Mouse (Mus musculus) gastrocnemius, postnatal 10 days (tissue): ENCODE results near the gene Rnd1. TPM values are rescaled to one million over a fixed set of nuclear protein-coding genes. Genes with fewer than 3 reads are reported as not detected.

Experiments used
- DNase-seq: peaks from one replicate; pipeline ENCODE4 v3.0.0; 2021; ENCODE audit warnings: mixed read lengths
- total RNA-seq, 2 experiments: library from RNA; stranded (reverse); gene quantifications; 2 replicates each; pipeline ENCODE4 v1.2.3; 2021

Gene Rnd1
- total RNA-seq, 2 experiments from 2014 or later: 0.49 to 1.9 TPM

DNA sequence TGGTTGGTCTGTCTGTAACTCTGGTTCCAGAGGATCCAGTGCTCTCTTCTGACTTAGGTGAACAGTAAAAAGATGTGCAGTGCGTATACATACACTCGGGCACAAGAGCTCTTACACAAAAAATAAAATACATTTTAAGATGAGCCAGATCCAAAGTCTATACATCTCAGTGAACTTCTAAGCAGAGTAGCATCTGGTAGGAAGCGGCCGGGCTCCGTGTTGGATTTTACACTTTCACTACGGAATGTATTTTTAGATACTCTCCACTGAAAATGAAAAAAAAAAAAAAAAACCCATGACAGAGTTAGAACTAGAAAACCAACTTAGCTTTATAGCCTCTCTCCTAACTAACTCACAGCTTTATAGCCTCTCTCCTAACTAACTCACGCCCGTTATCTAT is 3.4 kb upstream of the Rnd1 start:
- no peak for DNase-seq

- DNase-seq: no peak
Observed at GRCm38 (mm10) chr15:98677977-98678376, 716 bp upstream of the Rnd1 start.

DNA sequence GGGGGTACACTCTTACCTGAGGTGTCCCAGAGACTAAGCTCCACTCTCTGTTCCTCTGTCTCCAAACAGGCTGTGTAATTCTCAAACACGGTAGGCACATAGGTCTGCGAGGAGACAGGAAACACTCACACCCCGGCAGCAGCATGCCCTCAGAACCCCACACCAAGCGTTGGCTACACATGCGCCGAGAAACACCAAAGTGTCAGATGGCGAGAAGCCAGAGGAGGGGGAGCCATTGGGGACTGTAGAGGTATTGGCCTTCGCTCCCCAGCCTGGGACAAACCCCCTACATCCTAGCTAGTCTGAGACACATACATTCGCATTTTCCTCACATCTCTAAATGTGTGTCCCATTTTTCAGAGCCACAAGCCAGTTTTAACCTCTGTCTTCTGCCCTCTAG is 790 bp downstream of the Rnd1 start:
- DNase-seq: no peak

GRCm38 (mm10) chr15:98675634-98676250 is 1.5 kb downstream of the Rnd1 start:
- no peak for DNase-seq

GRCm38 (mm10) chr15:98674994-98675545 is 2.2 kb downstream of the Rnd1 start:
- DNase-seq: no peak

DNA sequence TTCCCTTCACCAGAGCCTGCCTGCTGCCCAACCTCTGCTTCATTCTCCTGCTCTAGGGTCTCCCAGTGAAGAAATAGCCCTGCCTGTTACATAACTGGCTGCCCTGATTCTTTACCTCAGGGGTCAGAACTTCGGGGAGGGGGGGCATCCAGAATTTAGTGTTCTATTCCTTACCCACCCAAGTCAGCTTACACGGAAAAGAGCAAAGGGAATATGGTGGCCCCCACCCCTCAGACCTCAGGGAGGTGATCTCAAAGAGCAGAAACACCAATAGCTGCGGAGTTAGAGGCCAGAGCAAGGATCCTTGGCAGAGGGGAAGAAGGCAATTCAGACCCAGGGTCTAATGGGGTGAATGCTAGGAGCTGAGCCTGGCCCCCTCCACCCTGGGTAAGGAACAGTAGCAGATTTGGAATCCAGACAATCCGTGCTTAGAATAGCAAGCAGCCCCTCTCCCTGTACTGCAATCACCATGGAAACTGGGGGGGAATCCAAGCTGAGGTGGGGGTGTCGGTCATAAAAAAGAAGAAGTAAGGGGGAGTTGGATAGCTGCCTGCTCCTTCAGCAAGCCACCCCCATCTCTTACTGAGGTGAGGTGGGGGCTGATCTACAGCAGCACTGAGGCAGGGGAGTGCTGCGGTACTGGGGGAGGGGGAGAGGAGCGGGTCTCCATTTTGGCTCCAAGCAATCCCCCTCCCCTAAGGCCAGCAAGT is 2.8 kb downstream of the Rnd1 start:
- no peak for DNase-seq

DNA sequence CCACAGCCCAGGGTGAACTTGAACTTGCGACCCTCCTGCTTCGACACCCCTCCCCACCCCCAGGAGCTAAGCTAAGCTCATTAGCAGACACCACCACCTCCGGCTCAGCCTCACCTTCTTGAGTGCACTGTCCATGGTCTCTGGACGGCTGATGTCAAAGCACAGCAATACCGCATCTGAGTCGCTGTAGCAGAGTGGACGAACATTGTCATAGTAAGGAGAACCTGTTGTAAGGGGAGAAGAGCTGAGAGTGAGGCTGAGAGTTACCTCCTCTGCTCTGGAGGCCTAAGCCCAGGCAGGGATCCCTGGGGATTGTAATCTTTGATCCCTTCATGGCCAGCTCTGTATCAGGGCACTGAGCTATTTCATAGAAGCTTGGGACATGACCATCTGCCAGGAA is 3.5 kb downstream of the Rnd1 start:
- DNase-seq: no peak

DNA sequence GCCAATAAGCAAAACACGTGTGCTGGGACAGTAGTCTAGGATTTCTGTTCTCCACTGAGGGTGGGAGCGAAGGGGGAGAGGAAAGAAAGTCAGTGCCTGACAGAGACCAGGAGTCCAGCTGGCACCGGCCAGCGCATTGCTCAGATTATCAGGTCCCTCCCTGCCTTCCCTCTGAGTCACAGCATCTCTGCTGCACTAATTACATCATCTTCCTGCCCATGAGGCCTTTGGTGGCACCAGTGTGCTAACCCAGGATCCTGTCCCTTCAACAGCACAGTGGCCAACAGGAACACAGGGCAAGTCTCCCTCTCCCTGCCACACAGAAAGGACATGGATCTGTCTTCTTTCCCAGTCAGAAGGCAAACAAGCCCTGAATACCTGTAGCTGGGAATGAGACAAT is 4.7 kb downstream of the Rnd1 start:
- DNase-seq: no peak

DNA sequence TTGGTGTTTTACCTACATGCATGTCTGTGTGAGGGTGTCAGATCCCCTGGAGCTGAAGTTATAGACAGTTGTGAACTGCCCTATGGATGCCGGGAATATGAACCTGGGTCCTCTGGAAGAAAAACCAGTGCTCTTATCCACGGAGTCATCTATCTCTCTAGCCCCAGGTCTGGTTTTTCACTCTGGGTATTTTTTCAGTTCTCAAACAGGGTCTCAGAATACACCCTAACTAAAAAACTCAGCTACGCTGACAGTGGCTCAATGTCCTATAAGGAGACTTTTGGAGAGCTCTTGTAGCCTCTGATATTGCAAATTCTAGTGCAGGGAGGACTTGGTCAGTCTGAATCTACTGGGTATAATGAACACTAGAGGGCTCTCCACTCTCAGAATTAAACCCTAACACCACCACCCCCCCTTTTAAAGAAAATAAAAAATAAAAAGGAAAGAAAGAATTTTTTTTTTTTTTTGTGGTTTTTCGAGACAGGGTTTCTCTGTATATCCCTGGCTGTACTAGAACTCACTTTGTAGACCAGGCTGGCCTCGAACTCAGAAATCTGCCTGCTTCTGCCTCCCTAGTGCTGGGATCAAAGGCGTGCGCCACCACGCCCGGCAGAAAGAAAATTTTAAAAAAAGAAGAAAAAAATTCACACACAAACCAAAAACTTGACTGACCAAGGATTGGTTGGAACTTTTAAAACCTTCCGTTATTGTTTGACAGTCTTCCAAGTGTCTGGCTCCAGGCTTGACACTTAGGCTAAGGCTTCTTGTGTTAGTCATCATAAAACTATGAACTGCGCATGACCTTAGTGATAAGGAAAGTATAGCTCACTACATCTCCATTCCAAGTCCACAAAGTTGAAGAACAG is 13.0 kb downstream of the Rnd1 start:
- DNase-seq: no peak

DNA sequence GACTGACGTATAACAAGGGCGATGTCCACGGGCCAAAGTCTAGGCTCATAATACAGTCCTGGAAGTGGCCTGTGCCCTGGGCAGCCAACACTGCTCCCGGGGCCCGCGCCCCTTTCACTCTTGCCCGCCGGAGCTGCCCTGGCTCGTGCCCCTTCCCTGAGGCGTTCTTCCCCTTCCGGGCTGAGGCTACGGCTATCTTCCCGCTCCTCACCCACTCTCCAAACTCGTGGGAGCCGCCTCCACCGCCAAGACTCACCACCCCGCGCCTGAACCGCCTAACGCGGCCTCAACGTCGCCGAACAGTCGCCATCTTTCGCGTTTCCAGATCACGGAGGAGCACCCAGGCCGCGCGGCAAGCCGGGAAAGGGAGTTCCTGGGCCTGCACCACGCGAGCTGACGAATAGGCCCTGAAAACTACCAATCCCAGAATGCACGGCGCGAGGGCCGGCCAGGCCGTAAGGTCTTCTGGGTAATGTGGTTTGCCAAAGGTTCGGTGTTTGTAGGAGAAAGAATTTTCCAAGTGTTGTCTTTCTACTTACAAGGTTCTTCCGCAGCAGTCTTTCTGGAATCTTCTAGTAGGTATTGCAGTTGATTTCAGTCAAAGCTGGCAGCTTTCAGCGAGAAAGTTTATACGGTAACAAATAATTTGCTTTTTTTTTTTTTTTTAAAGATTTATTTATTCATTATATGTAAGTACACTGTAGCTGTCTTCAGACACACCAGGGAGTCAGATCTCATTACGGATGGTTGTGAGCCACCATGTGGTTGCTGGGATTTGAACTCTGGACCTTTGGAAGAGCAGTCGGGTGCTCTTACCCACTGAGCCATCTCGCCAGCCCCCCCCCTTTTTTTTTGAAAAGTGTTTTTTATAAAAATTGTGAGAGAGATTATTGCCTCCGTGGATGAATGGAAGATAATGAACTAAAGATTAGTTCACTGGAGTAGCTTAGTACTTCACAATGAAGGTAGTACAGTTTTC is 14.4 kb downstream of the Rnd1 start, which contains the start of gene Ddx23:
TSS of gene Ddx23 (minus strand) at position 328 of the 979 bp plus-strand sequence.
- peak; percentile 91 for DNase-seq

DNA sequence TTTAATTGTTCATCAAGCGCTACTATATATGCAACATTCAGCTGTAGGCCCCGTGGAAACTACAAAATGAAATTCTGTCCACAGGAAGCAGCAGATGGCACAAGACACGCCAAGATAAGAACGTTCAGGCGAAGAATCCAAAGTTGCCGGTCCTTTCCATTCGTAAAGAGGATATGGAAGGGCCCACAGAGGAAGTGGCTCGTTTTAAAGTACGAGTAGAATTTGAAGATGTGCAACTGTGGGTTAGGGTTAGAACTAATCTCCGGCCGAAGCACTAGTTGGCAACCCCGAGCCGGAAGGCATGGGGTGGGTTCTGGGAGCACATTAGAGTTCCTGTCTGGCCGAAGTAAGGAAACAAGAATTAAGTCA is 15.1 kb downstream of the Rnd1 start:
- DNase-seq: no peak

DNA sequence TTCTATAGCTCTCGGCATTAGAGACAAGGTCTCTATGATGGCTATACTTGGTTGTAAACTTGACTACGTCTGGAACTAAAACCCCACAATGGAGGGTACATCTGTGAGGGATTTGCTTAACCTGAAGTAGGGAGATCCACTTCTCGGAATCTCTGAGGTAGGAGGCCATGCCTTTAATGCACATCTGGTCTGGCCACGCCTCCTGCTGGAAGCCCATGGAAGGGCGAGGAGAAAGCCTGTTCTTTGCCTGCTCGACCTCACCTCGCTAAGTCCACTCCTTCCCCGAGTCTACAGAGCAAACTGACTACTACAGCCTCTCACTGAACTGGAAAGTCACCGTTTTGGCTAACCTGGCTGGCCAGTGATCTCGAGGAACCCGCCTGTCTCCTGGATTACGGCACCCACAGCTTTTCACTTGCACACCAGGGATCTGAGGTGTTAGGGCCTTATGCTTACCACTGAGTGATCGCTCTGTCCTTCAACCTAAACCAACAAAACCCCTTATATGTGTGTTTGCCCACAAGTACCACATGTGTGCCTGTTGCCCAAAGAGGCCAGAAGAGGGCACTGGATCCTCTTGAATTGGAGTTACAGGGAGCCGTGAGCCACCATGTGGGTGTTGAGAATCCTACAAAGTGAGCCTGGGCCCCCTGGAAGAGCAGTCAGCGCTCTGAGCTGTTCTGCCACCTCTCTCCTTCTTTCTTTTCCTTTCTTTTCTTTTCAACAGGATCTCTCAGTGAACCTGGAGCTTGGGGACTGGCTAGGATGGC is 20.1 kb downstream of the Rnd1 start:
- no peak for DNase-seq

GRCm38 (mm10) chr15:98652174-98652573 is 25.1 kb downstream of the Rnd1 start:
- DNase-seq: no peak

- no peak for DNase-seq
Observed at GRCm38 (mm10) chr15:98651431-98651830, 25.8 kb downstream of the Rnd1 start.

DNA sequence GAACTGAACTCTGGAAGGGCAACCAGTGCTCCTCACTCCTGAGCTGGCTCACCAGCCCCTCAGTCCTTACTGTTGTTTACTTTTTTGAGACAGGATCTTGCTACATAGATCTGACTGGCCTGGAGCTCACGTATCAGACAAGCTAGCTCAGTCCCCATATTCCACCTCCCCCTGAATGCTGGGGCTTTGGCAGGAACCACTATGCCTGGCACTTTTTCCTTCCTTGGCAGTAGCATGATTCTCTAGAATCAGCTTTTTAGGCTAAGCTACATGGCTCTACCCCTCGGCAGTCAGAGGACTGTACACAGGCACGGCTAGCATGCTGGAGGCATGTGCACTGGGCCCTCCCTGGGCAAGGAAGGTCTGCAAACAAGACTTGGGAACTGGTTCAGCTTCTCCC is 29.2 kb downstream of the Rnd1 start:
- no peak for DNase-seq

- no peak for DNase-seq
Observed at GRCm38 (mm10) chr15:98647308-98647707, 30.0 kb downstream of the Rnd1 start.

- DNase-seq: no peak
Observed at GRCm38 (mm10) chr15:98646737-98647136, 30.5 kb downstream of the Rnd1 start.

DNA sequence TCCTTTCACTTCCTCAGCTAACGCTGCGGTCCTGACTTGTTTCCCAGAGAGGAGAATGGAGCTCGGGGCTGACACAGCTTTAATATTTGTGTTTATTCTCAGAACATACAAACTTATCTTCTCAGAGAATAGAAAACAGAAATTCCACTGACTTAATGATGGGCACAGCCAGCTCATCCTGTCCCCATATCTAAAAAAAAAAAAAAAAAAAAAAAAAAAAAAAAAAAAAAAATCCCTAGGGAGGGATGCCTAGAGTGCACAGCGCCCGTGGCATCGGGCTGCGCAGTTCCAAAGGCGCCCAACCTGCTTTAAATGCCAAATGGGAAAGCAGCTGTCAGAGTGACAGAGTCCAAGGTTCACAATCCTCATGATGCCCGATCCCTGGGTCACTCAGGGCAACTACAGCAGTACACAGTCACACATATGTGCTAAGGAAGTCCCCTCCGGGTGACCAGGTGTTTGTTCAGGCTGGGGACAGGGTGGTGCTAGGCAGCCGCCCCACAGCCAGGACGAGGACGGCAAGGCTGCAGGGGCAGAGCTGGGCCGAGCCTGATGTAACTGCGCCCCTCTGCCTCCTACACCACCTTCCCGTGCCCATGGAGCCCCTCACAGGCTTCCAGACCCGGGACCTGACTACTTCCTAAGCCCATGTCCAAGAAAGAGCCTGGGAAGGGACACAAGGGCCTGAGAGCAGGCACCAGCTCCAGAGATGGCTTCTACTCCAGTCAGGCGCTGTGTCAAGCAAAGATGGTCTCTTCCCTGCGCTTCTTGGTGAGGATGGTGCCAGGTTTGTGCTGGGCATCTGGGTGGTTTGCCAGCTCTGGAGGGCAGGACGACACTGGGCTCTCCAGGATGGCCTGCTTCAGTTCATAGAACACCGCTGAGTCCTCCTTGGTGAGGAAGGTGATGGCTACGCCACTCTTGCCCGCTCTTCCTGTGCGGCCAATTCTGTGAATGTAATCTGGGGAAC is 31.9 kb downstream of the Rnd1 start:
- no peak for DNase-seq

DNA sequence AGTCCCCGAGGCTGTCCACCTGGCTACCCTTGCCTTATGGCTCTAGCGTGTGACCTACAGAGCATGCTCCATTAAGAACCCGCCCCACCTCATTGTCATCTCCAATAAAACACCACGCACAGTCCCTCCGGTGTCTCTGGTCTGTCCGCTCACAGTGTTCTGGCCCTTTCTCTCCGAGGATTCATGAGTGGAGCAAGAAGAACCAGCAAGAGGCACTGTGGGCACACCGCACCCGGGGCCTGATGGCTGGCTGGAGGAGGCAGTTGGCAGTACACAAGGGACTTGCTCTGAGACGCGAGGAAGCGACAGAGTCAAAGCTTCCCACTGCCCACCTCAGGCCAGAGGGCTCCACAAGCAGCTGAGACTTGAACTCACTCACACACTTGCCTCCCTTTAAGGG is 32.9 kb downstream of the Rnd1 start:
- no peak for DNase-seq

DNA sequence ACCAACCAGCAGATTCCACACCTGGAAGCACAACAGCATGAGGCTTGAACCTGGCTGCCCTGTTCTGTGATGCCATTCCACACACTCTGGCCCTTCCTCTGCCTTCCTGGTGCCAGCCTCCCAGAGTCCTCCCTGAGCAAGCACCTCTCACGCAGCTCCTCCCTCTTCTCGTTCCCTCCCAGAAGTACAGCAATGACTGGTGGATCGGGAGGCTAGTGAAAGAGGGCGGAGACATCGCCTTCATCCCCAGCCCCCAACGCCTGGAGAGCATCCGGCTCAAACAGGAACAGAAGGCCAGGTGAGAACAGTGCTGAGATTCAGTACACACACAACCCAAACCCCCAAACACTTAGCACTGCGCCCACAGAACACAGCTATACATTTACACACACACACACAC is 37.1 kb downstream of the Rnd1 start:
- DNase-seq: no peak
